Mouse (Mus musculus) stomach, postnatal 0 days (tissue): ENCODE results near the gene Dock4. TPM values are rescaled to one million over a fixed set of nuclear protein-coding genes. Genes with fewer than 3 reads are reported as not detected.

Experiments used
- ATAC-seq: fragments of 200-750 bp; cut with Nextera tagmentation; 2 replicates; pipeline ENCODE4 v1.8.0; 2017; ENCODE audit not compliant: low FRiP score, low TSS enrichment
- DNase-seq: peaks from one replicate; pipeline ENCODE4 v3.0.0-alpha.2; 2016; ENCODE audit warnings: low spot score
- H3K27ac ChIP-seq: fragments of 300-500 bp; sonication (generic); replicated peaks from 2 replicates; pipeline ENCODE4 v1.5.1; 2014; ENCODE audit warnings: mild to moderate bottlenecking, control low read depth
- H3K27me3 ChIP-seq: fragments of 300-500 bp; sonication (generic); 2 replicates; pipeline ENCODE4 v1.6.1; 2014; ENCODE audit warnings: low read length; ENCODE audit not compliant: control insufficient read depth, insufficient read depth
- H3K36me3 ChIP-seq: fragments of 300-500 bp; sonication (generic); 2 replicates; pipeline ENCODE4 v1.6.1; 2014; ENCODE audit warnings: low read length, mixed read lengths; ENCODE audit not compliant: control insufficient read depth, insufficient read depth
- H3K4me1 ChIP-seq: fragments of 300-500 bp; sonication (generic); replicated peaks from 2 replicates; pipeline ENCODE4 v1.6.1; 2014; ENCODE audit warnings: antibody characterized with exemption; ENCODE audit not compliant: control insufficient read depth, insufficient read depth
- H3K4me2 ChIP-seq: fragments of 300-500 bp; sonication (generic); replicated peaks from 2 replicates; pipeline ENCODE4 v1.6.1; 2014; ENCODE audit warnings: low read depth, mild to moderate bottlenecking, control low read depth, moderate library complexity
- H3K4me3 ChIP-seq: fragments of 300-500 bp; sonication (generic); 2 replicates; pipeline ENCODE4 v1.5.1; 2014; ENCODE audit warnings: low read depth, low read length, control low read depth
- H3K9ac ChIP-seq: fragments of 300-500 bp; sonication (generic); 2 replicates; pipeline ENCODE4 v1.6.1; 2014; ENCODE audit warnings: mild to moderate bottlenecking, low read length, control low read depth, mixed read lengths
- H3K9me3 ChIP-seq: fragments of 300-500 bp; sonication (generic); 2 replicates; pipeline ENCODE4 v1.6.1; 2016; ENCODE audit warnings: low read length; ENCODE audit not compliant: control insufficient read depth
- CTCF ChIP-seq: IDR thresholded peaks from 2 replicates; pipeline ENCODE4 v1.5.1; 2016; ENCODE audit warnings: antibody characterized with exemption, low read depth, mild to moderate bottlenecking, moderate library complexity
- EP300 ChIP-seq: optimal IDR thresholded peaks from 2 replicates; pipeline ENCODE3; 2016; ENCODE audit warnings: antibody characterized with exemption
- WGBS: fragments of 180-500 bp; shearing (Covaris S2); extraction: QIAGEN DNeasy Blood & Tissue Kit; methylation state at CpG from one replicate; pipeline ENCODE4 v1.1.7; 2014; 5-methylcytosine and 5-hydroxymethylcytosine counted together
- polyA plus RNA-seq: library from polyadenylated mRNA; unstranded; fragments of >200 nt; fragmentation: Nextera tagmentation; extraction: Ambion mirVana; gene quantifications from 2 replicates; pipeline ENCODE4 v1.2.1, GENCODE M21; 2015

Gene Dock4
- polyA plus RNA-seq, 1 experiment from 2014 or later = 3.1 TPM

GRCm38 (mm10) chr12:40709094-40709493 lies 263.3 kb downstream of the Dock4 start:
- Histone ChIP-seq H3K27me3 (no peaks in the 10 kb centered on the region), H3K27ac (no peak overlapping the region), H3K9ac (no peak overlapping the region), H3K4me1 (no peaks in the 10 kb centered on the region), H3K9me3 (no peaks in the 10 kb centered on the region), H3K4me3 (no peak overlapping the region), H3K4me2 (no peak overlapping the region), H3K36me3 (no peaks in the 10 kb centered on the region)
- no peak for ATAC-seq
- TF ChIP-seq EP300 (no peak), CTCF (no peak)
- WGBS = 68% methylated on average over 2 of the region's 2 CpGs
- DNase-seq = no peak

GRCm38 (mm10) chr12:40712235-40712634 lies 266.5 kb downstream of the Dock4 start:
- Histone ChIP-seq H3K4me1 (no peaks in the 10 kb centered on the region), H3K4me2 (no peak overlapping the region), H3K9ac (no peak overlapping the region), H3K36me3 (no peaks in the 10 kb centered on the region), H3K9me3 (no peaks in the 10 kb centered on the region), H3K27ac (no peak overlapping the region), H3K4me3 (no peak overlapping the region), H3K27me3 (no peaks in the 10 kb centered on the region)
- no peak for ATAC-seq
- 52% methylated on average over 3 of the region's 3 CpGs for WGBS
- TF ChIP-seq EP300 = no peak
- no peak for TF ChIP-seq CTCF
- no peak for DNase-seq

- Histone ChIP-seq H3K9ac (no peak overlapping the region), H3K36me3 (no peaks in the 10 kb centered on the region), H3K27me3 (no peaks in the 10 kb centered on the region), H3K4me1 (no peaks in the 10 kb centered on the region), H3K4me3 (no peak overlapping the region), H3K4me2 (no peak overlapping the region), H3K27ac (no peak overlapping the region), H3K9me3 (no peaks in the 10 kb centered on the region)
- TF ChIP-seq CTCF = no peak
- TF ChIP-seq EP300 = no peak
- 54% methylated on average over 5 of the region's 5 CpGs for WGBS
- no peak for DNase-seq
- no peak for ATAC-seq
These were observed 268.5 kb downstream of the Dock4 start for GRCm38 (mm10) chr12:40714288-40714687.

GRCm38 (mm10) chr12:40715174-40715573 lies 269.4 kb downstream of the Dock4 start:
- Histone ChIP-seq H3K9ac (no peak overlapping the region), H3K4me3 (no peak overlapping the region), H3K27me3 (no peaks in the 10 kb centered on the region), H3K4me1 (no peaks in the 10 kb centered on the region), H3K9me3 (no peaks in the 10 kb centered on the region), H3K27ac (no peak overlapping the region), H3K36me3 (no peaks in the 10 kb centered on the region), H3K4me2 (no peak overlapping the region)
- TF ChIP-seq EP300 = no peak
- TF ChIP-seq CTCF = no peak
- ATAC-seq (no peak), DNase-seq (no peak)
- WGBS = 86% methylated on average over 2 of the region's 2 CpGs

GRCm38 (mm10) chr12:40728373-40728772 lies 282.6 kb downstream of the Dock4 start:
- no peaks in the 10 kb centered on the region for H3K4me1 ChIP-seq
- no peak for DNase-seq
- no peak overlapping the region for H3K4me3 ChIP-seq
- ATAC-seq = no peak
- no peaks in the 10 kb centered on the region for H3K36me3 ChIP-seq
- no peaks in the 10 kb centered on the region for H3K27me3 ChIP-seq
- 84% methylated on average over 2 of the region's 2 CpGs for WGBS
- H3K27ac ChIP-seq = no peak overlapping the region
- H3K9me3 ChIP-seq = no peaks in the 10 kb centered on the region
- no peak overlapping the region for H3K4me2 ChIP-seq
- TF ChIP-seq CTCF (no peak), EP300 (no peak)
- H3K9ac ChIP-seq = no peak overlapping the region

GRCm38 (mm10) chr12:40730756-40731155 lies 285.0 kb downstream of the Dock4 start:
- ATAC-seq (no peak), DNase-seq (no peak)
- Histone ChIP-seq H3K27ac (no peak overlapping the region), H3K27me3 (no peaks in the 10 kb centered on the region), H3K4me1 (no peaks in the 10 kb centered on the region), H3K36me3 (no peaks in the 10 kb centered on the region), H3K4me2 (no peak overlapping the region), H3K4me3 (no peak overlapping the region), H3K9ac (no peak overlapping the region), H3K9me3 (no peaks in the 10 kb centered on the region)
- WGBS = 81% methylated on average over 3 of the region's 3 CpGs
- no peak for TF ChIP-seq EP300
- TF ChIP-seq CTCF = no peak
